Mouse (Mus musculus) neural tube, embryonic 15.5 days (tissue): ENCODE measurements around the gene Gm21119. TPM values are rescaled to one million over a fixed set of nuclear protein-coding genes. Genes with fewer than 3 reads are reported as not detected.
"Not testable (repeated sequence)": the region's sequence is repeated elsewhere in the genome, so short reads cannot be mapped to it uniquely, and the experiment has no call there.

Experiments used
- ATAC-seq: fragments of 200-750 bp; cut with Nextera tagmentation; 2 replicates; pipeline ENCODE4 v1.8.0; 2017; ENCODE audit warnings: mild to moderate bottlenecking, moderate TSS enrichment, moderate library complexity; ENCODE audit not compliant: low FRiP score
- H3K27ac ChIP-seq: fragments of 300-500 bp; sonication (generic); replicated peaks from 2 replicates; pipeline ENCODE4 v1.5.1; 2015; ENCODE audit warnings: mild to moderate bottlenecking, inconsistent platforms
- H3K27me3 ChIP-seq: fragments of 300-500 bp; sonication (generic); replicated peaks from 2 replicates; pipeline ENCODE4 v1.6.1; 2015; ENCODE audit warnings: inconsistent platforms
- H3K36me3 ChIP-seq: fragments of 300-500 bp; sonication (generic); 2 replicates; pipeline ENCODE4 v1.6.1; 2015; ENCODE audit warnings: inconsistent platforms
- H3K4me1 ChIP-seq: fragments of 300-500 bp; sonication (generic); 2 replicates; pipeline ENCODE4 v1.6.1; 2015; ENCODE audit warnings: inconsistent platforms
- H3K4me2 ChIP-seq: fragments of 300-500 bp; sonication (generic); 2 replicates; pipeline ENCODE4 v1.6.1; 2015; ENCODE audit warnings: inconsistent platforms, mild to moderate bottlenecking, moderate library complexity
- H3K4me3 ChIP-seq: fragments of 300-500 bp; sonication (generic); replicated peaks from 2 replicates; pipeline ENCODE4 v1.5.1; 2015; ENCODE audit warnings: mild to moderate bottlenecking, inconsistent platforms
- H3K9ac ChIP-seq: fragments of 300-500 bp; sonication (generic); replicated peaks from 2 replicates; pipeline ENCODE4 v1.6.1; 2015; ENCODE audit warnings: mild to moderate bottlenecking, inconsistent platforms
- H3K9me3 ChIP-seq: fragments of 300-500 bp; sonication (generic); replicated peaks from 2 replicates; pipeline ENCODE4 v1.6.1; 2016; ENCODE audit warnings: inconsistent platforms
- WGBS: fragments of 180-500 bp; shearing (Covaris S2); methylation state at CpG from one replicate; pipeline ENCODE4 v1.1.7; 2015; ENCODE audit warnings: mixed read lengths; 5-methylcytosine and 5-hydroxymethylcytosine counted together
- polyA plus RNA-seq: library from polyadenylated mRNA; unstranded; fragments of >200 nt; fragmentation: Nextera tagmentation; extraction: Ambion mirVana; gene quantifications from 2 replicates; pipeline ENCODE4 v1.2.1, GENCODE M21; 2015

The Gm21119 gene
- polyA plus RNA-seq, 1 experiment from 2014 or later = not detected

DNA sequence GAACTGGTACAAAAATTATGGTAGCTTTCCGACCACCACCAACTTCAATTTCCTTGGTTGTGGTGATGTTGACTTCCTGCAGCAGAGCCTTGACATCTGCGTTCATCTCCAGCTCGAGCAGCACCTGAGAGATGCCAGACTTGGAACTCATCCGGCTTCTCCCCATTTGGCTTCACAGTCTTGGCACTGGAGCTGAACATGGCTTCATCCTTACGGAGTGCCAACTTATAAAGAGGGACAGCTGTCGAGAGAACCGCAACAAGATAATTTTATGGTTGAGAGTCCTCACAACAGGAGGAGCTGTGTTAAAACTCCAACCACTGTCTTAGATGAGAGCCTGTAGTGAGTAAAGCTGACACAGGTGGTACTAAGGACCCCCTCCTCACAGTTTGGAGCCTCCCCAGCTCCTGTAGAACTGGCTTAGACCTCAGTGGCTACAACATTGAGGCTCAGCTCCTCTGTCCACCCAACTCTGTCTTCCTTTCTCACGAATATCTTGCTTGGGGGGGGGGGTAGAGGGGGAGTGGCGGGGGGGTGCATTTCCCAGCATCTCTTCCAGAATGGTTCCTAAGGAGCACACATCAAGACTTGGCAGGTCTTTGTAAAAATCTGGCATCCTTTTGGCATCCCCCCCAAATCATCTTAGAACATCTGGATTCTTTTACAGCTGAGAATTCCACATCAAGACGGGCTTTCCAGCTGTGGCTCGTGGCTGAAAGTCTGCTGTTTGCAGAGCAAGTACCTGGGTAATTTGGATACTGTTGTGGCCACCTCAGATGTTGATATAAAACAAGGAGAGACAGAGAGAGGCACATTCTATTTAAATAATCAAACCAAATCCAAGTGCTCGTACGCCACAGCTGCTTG is 17.6 kb upstream of the Gm21119 start:
- H3K9me3 ChIP-seq, H3K9ac ChIP-seq, H3K27ac ChIP-seq, H3K4me3 ChIP-seq, H3K4me1 ChIP-seq, H3K4me2 ChIP-seq, H3K36me3 ChIP-seq, H3K27me3 ChIP-seq: not testable (repeated sequence)
- peak; percentile 91 for ATAC-seq
- 83% methylated on average over 11 of the region's 13 CpGs for WGBS

DNA sequence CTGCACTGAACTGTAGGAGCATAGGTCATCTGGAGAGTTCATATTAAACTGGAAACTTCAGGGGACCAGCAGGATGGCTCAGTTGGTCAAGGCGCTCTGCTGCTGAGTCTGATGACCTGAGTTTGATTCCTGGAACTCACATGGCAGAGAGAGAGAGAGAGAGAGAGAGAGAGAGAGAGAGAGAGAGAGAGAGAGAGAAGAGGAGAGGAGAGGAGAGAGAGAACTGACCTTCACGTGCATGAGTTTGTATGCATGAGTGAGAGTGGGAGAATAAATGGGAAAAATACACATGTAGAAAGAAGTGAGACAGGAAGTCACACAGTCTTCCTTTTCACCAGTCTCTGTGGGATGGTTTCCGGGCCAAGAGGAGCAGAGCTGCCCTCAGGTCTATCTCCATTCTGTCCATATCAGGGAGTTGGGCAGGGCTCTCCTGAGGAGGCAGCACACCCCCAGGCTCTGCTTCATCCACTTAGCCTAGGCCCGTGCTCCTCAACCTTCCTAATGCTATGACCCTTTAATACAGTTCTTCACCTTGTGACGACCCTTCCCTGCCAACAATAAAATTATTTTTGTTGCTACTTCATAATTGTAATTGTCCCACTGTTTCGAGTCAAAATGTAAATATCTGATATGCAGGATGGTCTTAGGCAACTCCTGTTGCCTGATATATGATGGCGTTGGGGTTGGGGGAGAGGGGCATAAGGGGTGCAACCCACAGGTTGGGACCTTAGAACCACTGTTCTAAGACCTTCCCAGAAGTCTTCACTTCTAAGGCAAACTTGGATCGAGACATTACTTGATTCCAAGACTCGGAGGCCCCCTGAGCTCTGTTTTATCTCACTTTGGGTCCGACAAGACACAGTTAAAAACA is 16.2 kb upstream of the Gm21119 start:
- H3K9ac ChIP-seq, H3K27ac ChIP-seq, H3K4me1 ChIP-seq, H3K27me3 ChIP-seq, H3K4me2 ChIP-seq, H3K36me3 ChIP-seq, H3K9me3 ChIP-seq, H3K4me3 ChIP-seq: not testable (repeated sequence)
- 85% methylated on average over 8 of the region's 10 CpGs for WGBS
- peak; percentile 81 for ATAC-seq

DNA sequence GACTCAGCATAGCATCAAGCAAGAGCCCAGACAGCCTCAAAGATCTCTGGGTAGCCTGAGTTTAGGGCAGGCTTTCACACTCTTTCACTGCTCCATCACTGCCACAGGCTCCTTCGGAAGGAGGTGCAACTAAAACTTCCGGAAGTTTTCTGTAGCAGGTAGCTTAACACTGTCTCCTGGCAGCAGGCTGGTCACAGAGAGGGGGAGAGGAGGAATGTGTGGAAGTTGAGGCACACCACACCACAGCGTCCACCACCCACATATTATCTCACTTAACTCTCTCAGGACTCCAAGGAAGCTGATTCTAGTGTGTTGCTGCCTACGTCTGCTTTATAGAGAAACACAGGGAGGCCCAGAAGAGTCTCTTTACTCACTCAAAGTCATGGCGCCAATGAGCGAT is 15.4 kb upstream of the Gm21119 start:
- not testable (repeated sequence) for H3K9me3 ChIP-seq, H3K9ac ChIP-seq, H3K36me3 ChIP-seq, H3K27ac ChIP-seq, H3K4me1 ChIP-seq, H3K4me2 ChIP-seq, ATAC-seq, H3K27me3 ChIP-seq, H3K4me3 ChIP-seq
- 91% methylated on average over 4 of the region's 6 CpGs for WGBS

DNA sequence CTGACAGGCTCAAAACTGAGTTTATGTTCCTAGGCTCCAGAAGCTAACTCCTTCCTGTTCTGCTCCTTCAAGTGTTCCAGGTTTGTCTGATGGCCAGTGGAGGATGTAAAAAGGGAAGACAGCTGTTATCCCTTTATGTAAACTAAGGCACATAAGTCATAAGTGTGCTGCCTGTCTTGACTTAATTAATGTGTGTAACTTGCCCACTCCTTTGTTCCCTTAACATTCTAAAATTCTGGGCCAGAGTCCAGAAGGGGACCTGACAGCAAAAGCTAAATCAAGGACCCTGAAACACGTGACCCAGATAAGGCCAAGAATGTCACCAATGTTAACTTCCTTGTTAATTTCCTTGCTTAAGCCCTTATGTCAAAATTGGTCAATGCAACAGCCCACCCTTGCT is 3.9 kb upstream of the Gm21119 start:
- ATAC-seq, H3K4me2 ChIP-seq, H3K27ac ChIP-seq, H3K27me3 ChIP-seq, H3K4me1 ChIP-seq, H3K4me3 ChIP-seq, H3K9ac ChIP-seq, H3K36me3 ChIP-seq, H3K9me3 ChIP-seq: not testable (repeated sequence)
- 68% methylated on average over 1 of the region's 1 CpGs for WGBS

DNA sequence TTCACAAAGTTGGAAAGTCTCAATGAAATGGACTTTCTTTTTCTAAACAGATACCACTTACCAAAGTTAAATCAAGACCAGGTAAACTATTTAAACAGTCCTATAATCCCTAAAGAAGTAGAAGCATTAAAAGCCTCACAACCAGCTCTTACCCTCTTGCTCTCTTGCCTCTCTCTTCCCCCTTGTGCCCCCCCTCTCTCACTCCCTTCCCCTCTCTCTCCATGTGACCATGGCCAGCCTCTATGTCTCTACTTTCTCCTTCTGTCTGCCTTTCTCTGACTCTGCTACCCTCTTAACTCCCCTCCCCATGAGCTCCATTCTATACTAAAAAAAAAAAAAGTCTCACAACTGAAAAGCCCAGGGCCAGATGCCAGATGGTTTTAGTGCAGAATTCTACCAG is 2.0 kb upstream of the Gm21119 start:
- H3K9ac ChIP-seq, H3K9me3 ChIP-seq, H3K4me3 ChIP-seq, H3K4me2 ChIP-seq, ATAC-seq, H3K36me3 ChIP-seq, H3K27ac ChIP-seq, H3K4me1 ChIP-seq, H3K27me3 ChIP-seq: not testable (repeated sequence)

DNA sequence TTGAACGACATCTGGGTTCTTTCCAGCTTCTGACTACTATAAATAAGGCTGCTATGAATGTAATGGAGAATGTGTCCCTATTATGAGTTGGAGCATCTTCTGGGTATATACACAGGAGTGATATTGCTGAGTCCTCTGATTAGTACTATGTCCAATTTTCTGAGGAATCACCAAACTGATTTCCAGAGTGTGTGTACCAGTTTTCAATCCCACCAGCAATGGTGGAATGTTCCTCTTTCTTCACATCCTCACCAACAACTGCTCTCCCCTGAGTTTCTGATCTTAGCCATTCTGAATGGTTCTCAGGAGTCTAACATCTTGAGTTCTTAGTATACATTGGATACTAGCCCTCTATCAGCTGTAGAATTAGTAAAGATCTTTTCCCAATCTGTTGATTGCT is 16.0 kb downstream of the Gm21119 start:
- not testable (repeated sequence) for ATAC-seq, H3K4me2 ChIP-seq, H3K4me3 ChIP-seq, H3K4me1 ChIP-seq, H3K27me3 ChIP-seq, H3K9ac ChIP-seq, H3K9me3 ChIP-seq, H3K27ac ChIP-seq, H3K36me3 ChIP-seq
- 47% methylated on average over 1 of the region's 1 CpGs for WGBS

DNA sequence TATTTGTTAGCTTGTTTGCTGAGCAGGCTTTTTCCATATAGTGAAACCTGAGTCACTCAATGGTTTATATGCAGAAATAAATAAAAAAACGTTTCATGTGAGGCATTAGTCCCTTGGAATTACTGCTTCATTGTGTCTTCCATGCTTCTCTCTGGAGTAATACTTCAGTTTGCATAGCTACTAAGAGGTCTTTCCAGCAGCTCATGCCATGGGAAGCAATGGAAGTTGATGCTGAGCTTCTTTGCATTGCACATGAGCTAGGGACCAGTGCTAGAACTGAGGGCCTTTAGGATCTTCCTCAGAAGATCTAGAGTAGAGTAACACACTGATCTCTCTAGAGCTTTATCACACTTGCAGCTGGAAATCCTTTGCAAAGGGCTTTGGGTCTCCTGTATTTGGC is 23.2 kb downstream of the Gm21119 start:
- H3K27ac ChIP-seq, H3K36me3 ChIP-seq, H3K27me3 ChIP-seq, H3K4me1 ChIP-seq, H3K4me3 ChIP-seq, H3K4me2 ChIP-seq, ATAC-seq, H3K9ac ChIP-seq, H3K9me3 ChIP-seq: not testable (repeated sequence)
- WGBS = 23% methylated on average over 1 of the region's 1 CpGs

DNA sequence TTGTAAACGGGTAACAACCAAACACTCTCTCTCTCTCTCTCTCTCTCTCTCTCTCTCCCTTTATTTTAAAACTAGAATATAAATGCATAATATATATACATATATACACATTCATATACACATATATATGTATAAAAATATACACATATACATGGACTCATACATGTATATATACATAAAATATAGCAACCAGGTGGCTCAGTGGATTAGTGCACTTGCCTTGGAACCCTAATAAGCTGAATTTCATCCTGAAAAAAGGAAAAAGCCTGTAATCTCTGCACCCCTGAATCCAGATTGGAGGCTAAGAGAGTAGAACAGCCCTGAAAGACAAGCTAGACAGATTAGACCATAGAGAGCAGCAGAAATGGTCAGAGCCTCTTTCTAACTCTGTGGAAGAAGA is 28.8 kb downstream of the Gm21119 start:
- not testable (repeated sequence) for H3K9me3 ChIP-seq, H3K4me3 ChIP-seq, H3K4me2 ChIP-seq, ATAC-seq, H3K9ac ChIP-seq, H3K4me1 ChIP-seq, H3K27ac ChIP-seq, H3K27me3 ChIP-seq, H3K36me3 ChIP-seq
- no CpG with 5 or more reads among the region's 1 CpGs for WGBS

DNA sequence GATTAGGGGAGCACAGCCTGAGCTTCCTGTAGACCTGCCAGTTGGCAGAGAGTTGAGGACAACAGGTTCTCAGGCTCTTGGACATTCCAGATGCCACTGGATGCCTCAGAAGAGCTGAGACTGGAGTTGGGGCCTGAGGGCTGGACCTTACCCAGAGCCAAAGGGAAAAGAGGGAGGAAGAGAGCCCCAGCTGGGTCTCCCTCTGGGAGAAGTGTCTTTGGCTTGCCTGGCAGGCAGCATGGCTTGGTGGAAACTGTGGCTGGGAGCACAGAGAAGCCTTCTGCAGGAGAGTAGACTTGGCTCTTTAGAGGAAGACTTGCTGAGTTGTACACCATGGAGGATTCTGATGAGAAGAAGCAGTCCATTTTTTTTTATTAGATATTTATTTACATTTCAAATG is 38.3 kb downstream of the Gm21119 start:
- not testable (repeated sequence) for H3K4me3 ChIP-seq, H3K36me3 ChIP-seq, ATAC-seq, H3K9ac ChIP-seq, H3K27me3 ChIP-seq, H3K27ac ChIP-seq, H3K4me1 ChIP-seq, H3K4me2 ChIP-seq, H3K9me3 ChIP-seq

DNA sequence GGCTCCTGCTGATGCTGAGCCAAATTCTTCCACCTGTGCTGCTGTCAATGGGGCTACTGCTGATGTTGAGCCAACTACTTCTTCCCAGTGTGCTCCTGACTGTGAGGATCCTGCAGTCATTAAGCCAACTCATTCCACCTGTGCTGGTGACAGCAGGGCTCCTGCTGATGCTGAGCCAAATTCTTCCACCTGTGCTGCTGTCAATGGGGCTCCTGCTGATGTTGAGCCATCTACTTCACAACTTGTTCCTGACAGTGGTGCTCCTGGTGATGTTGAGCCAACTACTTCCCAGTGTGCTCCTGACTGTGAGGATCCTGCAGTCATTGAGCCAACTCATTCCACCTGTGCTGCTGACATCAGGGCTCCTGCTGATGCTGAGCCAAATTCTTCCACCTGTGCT is 63.7 kb downstream of the Gm21119 start:
- not testable (repeated sequence) for H3K9me3 ChIP-seq, ATAC-seq, H3K27me3 ChIP-seq, H3K36me3 ChIP-seq, H3K4me2 ChIP-seq, H3K4me3 ChIP-seq, H3K27ac ChIP-seq, H3K9ac ChIP-seq, H3K4me1 ChIP-seq
